Mouse (Mus musculus) MN1 (cell line): ENCODE measurements at regions not wholly inside any gene's neighbourhood (a gene's known extent, or its start where the extent isn't known, plus 50 kb on each side); places are given as distances from the start of the nearest gene placed in this dataset.

Experiments used
- DNase-seq: peaks from one replicate; pipeline ENCODE4 v3.0.0-alpha.2; 2016; ENCODE audit warnings: low spot score

- DNase-seq: peak; percentile 14
Observed at GRCm38 (mm10) chr5:118502991-118503390, 57.5 kb upstream of the Med13l start.

DNA sequence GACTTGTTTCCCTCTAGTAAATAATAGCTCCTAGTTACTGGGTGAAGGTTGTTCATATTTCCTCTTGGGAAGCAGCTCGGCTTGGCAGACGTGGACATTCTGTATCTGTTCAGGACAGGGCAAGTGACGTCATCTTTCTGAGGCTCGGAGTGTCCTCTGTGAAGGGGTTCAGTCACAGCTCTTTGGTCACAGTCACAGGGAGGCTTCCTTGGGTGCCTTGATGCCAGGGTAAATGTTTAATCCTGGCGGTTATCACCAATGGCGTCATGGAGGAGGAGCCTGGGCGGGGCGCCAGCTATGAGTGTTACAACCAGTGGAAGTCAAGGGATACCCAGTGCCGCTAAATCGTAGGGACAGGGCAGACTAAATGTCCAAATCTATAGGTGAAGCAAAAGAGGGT lies 56.3 kb upstream of the Med13l start:
- no peak for DNase-seq

GRCm38 (mm10) chr5:118504926-118505325 lies 55.6 kb upstream of the Med13l start:
- no peak for DNase-seq

DNA sequence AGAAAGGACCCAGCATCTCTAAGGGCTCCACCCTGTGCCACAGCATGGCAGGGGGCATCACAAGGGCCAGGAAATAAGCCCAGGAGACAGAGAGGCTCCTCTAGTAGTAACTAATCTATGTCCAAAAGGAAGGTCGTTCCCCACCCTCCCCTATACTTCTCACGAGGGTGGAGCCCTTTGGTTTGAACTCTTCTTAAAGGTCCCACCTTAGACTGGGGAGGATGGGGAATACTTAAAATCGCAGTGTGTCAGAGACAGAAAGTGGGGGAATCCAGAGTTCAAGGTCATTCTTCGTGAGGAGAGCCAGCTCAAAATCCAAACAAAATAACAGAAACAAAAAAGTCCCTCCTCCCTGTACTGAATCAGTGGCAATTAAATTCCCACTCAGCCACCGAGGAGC lies 50.6 kb upstream of the Med13l start:
- DNase-seq: no peak
